Mouse (Mus musculus) stomach, embryonic 14.5 days (tissue): ENCODE results near the gene Chid1. TPM values are rescaled to one million over a fixed set of nuclear protein-coding genes. Genes with fewer than 3 reads are reported as not detected.

ENCODE experiments used
- ATAC-seq: fragments of 200-750 bp; cut with Nextera tagmentation; 2 replicates; pipeline ENCODE4 v1.8.0; 2017; ENCODE audit warnings: low read depth, moderate TSS enrichment; ENCODE audit not compliant: insufficient number of reproducible peaks, insufficient read depth, low FRiP score
- H3K27ac ChIP-seq: fragments of 300-500 bp; sonication (generic); 2 replicates; pipeline ENCODE4 v1.5.1; 2014; ENCODE audit warnings: mild to moderate bottlenecking, low read length, moderate library complexity, mixed read lengths
- H3K27me3 ChIP-seq: fragments of 300-500 bp; sonication (generic); 2 replicates; pipeline ENCODE4 v1.6.1; 2014; ENCODE audit warnings: low read length, control low read depth, mixed read lengths; ENCODE audit not compliant: control insufficient read depth, insufficient read depth
- H3K36me3 ChIP-seq: fragments of 300-500 bp; sonication (generic); 2 replicates; pipeline ENCODE4 v1.6.1; 2014; ENCODE audit warnings: mild to moderate bottlenecking, control low read depth, low read length, moderate library complexity, mixed read lengths; ENCODE audit not compliant: control insufficient read depth, insufficient read depth
- H3K4me1 ChIP-seq: fragments of 300-500 bp; sonication (generic); 2 replicates; pipeline ENCODE4 v1.6.1; 2014; ENCODE audit warnings: low read length, control low read depth, mixed read lengths; ENCODE audit not compliant: control insufficient read depth, insufficient read depth
- H3K4me2 ChIP-seq: fragments of 300-500 bp; sonication (generic); replicated peaks from 2 replicates; pipeline ENCODE4 v1.6.1; 2014; ENCODE audit warnings: low read depth, low read length, control low read depth
- H3K4me3 ChIP-seq: fragments of 300-500 bp; sonication (generic); 2 replicates; pipeline ENCODE4 v1.5.1; 2014; ENCODE audit warnings: low read depth, low read length, control low read depth
- H3K9ac ChIP-seq: fragments of 300-500 bp; sonication (generic); replicated peaks from 2 replicates; pipeline ENCODE4 v1.6.1; 2014; ENCODE audit warnings: low read depth, mild to moderate bottlenecking, control low read depth, low read length, moderate library complexity, mixed read lengths
- H3K9me3 ChIP-seq: fragments of 300-500 bp; sonication (generic); 2 replicates; pipeline ENCODE4 v1.6.1; 2016; ENCODE audit warnings: low read depth, low read length, control low read depth; ENCODE audit not compliant: control insufficient read depth
- WGBS: fragments of 180-500 bp; shearing (Covaris S2); extraction: QIAGEN DNeasy Blood & Tissue Kit; methylation state at CpG from one replicate; pipeline ENCODE4 v1.1.7; 2014; 5-methylcytosine and 5-hydroxymethylcytosine counted together
- polyA plus RNA-seq: library from polyadenylated mRNA; unstranded; fragments of >200 nt; fragmentation: Nextera tagmentation; extraction: Ambion mirVana; gene quantifications from 2 replicates; pipeline ENCODE4 v1.2.1, GENCODE M21; 2014

Chid1 gene
- polyA plus RNA-seq, 1 experiment from 2014 or later = 37.4 TPM

GRCm38 (mm10) chr7:141492738-141493137 lies 46.9 kb downstream of the Chid1 start:
- no peak for ATAC-seq
- H3K9ac ChIP-seq = no peak overlapping the region
- H3K4me1 ChIP-seq = no peaks in the 10 kb centered on the region
- peaks cover 17% of the 10 kb centered on the region for H3K36me3 ChIP-seq
- H3K9me3 ChIP-seq = no peaks in the 10 kb centered on the region
- no peak overlapping the region for H3K4me2 ChIP-seq
- 89% methylated on average over 5 of the region's 5 CpGs for WGBS
- H3K27ac ChIP-seq = no peak overlapping the region
- H3K4me3 ChIP-seq = no peak overlapping the region
- H3K27me3 ChIP-seq = no peaks in the 10 kb centered on the region

GRCm38 (mm10) chr7:141491151-141491550 lies 48.5 kb downstream of the Chid1 start:
- peaks cover 17% of the 10 kb centered on the region for H3K36me3 ChIP-seq
- H3K4me2 ChIP-seq = no peak overlapping the region
- no peak overlapping the region for H3K27ac ChIP-seq
- H3K4me1 ChIP-seq = no peaks in the 10 kb centered on the region
- WGBS = 76% methylated on average over 2 of the region's 2 CpGs
- no peak overlapping the region for H3K9ac ChIP-seq
- no peak overlapping the region for H3K4me3 ChIP-seq
- ATAC-seq = no peak
- H3K9me3 ChIP-seq = no peaks in the 10 kb centered on the region
- H3K27me3 ChIP-seq = no peaks in the 10 kb centered on the region

GRCm38 (mm10) chr7:141487141-141487540 lies 52.5 kb downstream of the Chid1 start:
- 73% methylated on average over 7 of the region's 7 CpGs for WGBS
- Histone ChIP-seq H3K9ac (no peak overlapping the region), H3K4me1 (peaks cover 8% of the 10 kb centered on the region), H3K4me3 (no peak overlapping the region), H3K27me3 (0 out of 2 replicates have a peak, but pooled peaks cover under 1% of the 10 kb centered on the region), H3K27ac (no peak overlapping the region), H3K9me3 (no peaks in the 10 kb centered on the region), H3K4me2 (no peak overlapping the region), H3K36me3 (peaks cover 6% of the 10 kb centered on the region)
- ATAC-seq = no peak

GRCm38 (mm10) chr7:141486239-141486638 lies 53.4 kb downstream of the Chid1 start:
- Histone ChIP-seq H3K4me3 (no peak overlapping the region), H3K27ac (no peak overlapping the region), H3K9ac (no peak overlapping the region), H3K4me1 (peaks cover 8% of the 10 kb centered on the region), H3K9me3 (no peaks in the 10 kb centered on the region), H3K27me3 (0 out of 2 replicates have a peak, but pooled peaks cover 3% of the 10 kb centered on the region), H3K36me3 (0 out of 2 replicates have a peak, but pooled peaks cover 4% of the 10 kb centered on the region), H3K4me2 (no peak overlapping the region)
- WGBS = 96% methylated on average over 1 of the region's 1 CpGs
- ATAC-seq = no peak

GRCm38 (mm10) chr7:141485606-141486005 lies 54.1 kb downstream of the Chid1 start:
- H3K9ac ChIP-seq = no peak overlapping the region
- 0 out of 2 replicates have a peak, but pooled peaks cover 3% of the 10 kb centered on the region for H3K27me3 ChIP-seq
- 0 out of 2 replicates have a peak, but pooled peaks cover 1% of the 10 kb centered on the region for H3K36me3 ChIP-seq
- H3K27ac ChIP-seq = no peak overlapping the region
- no peak overlapping the region for H3K4me3 ChIP-seq
- peaks cover 8% of the 10 kb centered on the region for H3K4me1 ChIP-seq
- H3K9me3 ChIP-seq = no peaks in the 10 kb centered on the region
- no peak overlapping the region for H3K4me2 ChIP-seq
- no peak for ATAC-seq
- 85% methylated on average over 2 of the region's 2 CpGs for WGBS

- Histone ChIP-seq H3K36me3 (no peaks in the 10 kb centered on the region), H3K4me1 (peaks cover 8% of the 10 kb centered on the region), H3K9me3 (no peaks in the 10 kb centered on the region), H3K4me3 (no peak overlapping the region), H3K9ac (no peak overlapping the region), H3K27me3 (0 out of 2 replicates have a peak, but pooled peaks cover 3% of the 10 kb centered on the region), H3K4me2 (no peak overlapping the region), H3K27ac (no peak overlapping the region)
- WGBS = 62% methylated on average over 2 of the region's 2 CpGs
- no peak for ATAC-seq
Measured at GRCm38 (mm10) chr7:141485186-141485585, 54.5 kb downstream of the Chid1 start.

GRCm38 (mm10) chr7:141484186-141485120 lies 55.2 kb downstream of the Chid1 start:
- no peak overlapping the region for H3K4me2 ChIP-seq
- H3K9ac ChIP-seq = no peak overlapping the region
- no peak overlapping the region for H3K27ac ChIP-seq
- H3K4me1 ChIP-seq = peaks cover 8% of the 10 kb centered on the region
- WGBS = 64% methylated on average over 5 of the region's 5 CpGs
- H3K9me3 ChIP-seq = no peaks in the 10 kb centered on the region
- H3K36me3 ChIP-seq = no peaks in the 10 kb centered on the region
- H3K27me3 ChIP-seq = 0 out of 2 replicates have a peak, but pooled peaks cover 3% of the 10 kb centered on the region
- H3K4me3 ChIP-seq = no peak overlapping the region
- no peak for ATAC-seq

GRCm38 (mm10) chr7:141483114-141483653 lies 56.5 kb downstream of the Chid1 start:
- Histone ChIP-seq H3K27me3 (0 out of 2 replicates have a peak, but pooled peaks cover 3% of the 10 kb centered on the region), H3K4me3 (no peak overlapping the region), H3K9ac (no peak overlapping the region), H3K4me2 (no peak overlapping the region), H3K4me1 (peaks cover 12% of the 10 kb centered on the region), H3K36me3 (no peaks in the 10 kb centered on the region), H3K27ac (no peak overlapping the region), H3K9me3 (no peaks in the 10 kb centered on the region)
- 66% methylated on average over 6 of the region's 6 CpGs for WGBS
- no peak for ATAC-seq
